Mouse (Mus musculus): ENCODE results near the gene Gm7982.
"Not testable (repeated sequence)": the region's sequence is repeated elsewhere in the genome, so short reads cannot be mapped to it uniquely, and the experiment has no call there.

Gm7982 gene

DNA sequence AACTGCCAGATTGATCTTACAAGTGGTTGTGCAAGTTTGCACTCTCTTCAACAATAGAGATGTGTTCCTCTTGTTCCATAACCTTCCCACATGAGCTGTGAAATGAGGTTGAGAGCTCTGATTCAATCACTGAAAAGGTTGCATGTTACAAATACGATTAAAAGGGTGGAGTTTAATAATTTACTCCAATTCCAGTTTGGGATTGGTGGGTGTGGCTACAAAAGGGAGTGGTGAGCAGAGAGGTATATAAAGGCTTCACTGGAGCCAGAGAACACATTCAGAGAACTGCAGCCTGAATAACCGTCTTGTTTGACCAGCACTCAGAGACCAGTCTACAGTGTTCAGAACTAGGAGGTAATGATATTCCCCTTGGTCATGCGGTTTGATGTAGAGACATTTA, at the start of gene Gm7982:
Gene Gm7982, plus strand, starts transcription at position 301 of the 400 bp plus-strand sequence.
- DNase-seq: not testable (repeated sequence)

DNA sequence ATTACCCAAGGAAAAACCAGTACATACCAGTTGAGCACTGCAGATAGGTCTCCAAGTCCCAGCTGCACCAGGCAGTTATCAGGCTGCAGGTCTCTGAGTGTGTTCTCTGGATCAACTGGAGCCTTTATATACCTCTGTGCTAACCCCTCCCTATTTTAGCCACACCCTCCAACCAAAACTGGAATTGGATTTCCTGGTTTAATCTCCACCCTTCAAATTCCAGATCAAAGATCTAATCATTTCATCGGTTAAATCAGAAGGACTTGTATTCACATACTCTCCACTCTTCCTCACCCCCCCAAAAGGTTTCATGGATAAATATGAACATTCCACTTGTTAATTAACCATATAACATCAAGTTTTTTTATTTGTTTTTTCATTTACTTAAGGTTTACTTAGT, 5.7 kb upstream of the Gm7982 start, which contains the start of gene Gm7978:
Gene Gm7978, minus strand, starts transcription at position 101 of the 400 bp plus-strand sequence.
- DNase-seq: not testable (repeated sequence)

DNA sequence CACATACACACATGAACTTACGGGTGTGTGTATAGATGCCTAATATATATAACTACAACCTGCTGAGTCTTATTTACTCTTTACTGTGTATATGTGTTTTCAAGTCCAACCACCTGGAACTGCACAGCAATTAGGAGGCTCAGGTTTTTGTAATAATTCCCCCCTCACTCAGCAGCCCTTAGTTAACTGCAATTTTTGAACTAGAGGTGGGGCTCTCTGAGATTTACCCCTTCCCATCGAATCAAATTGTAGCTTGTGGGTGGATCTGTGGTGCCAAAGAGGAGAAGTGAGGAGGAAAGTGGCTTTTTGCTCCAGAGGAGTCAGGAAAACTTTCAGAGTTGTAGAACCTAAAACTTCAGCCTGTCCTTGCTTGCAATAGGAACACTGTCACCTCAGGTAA, 33.9 kb downstream of the Gm7982 start, which contains the start of gene E330014E10Rik:
Gene E330014E10Rik, plus strand, starts transcription at position 301 of the 400 bp plus-strand sequence.
- DNase-seq: not testable (repeated sequence)
